Mouse (Mus musculus): Measurements from ENCODE around the gene Siah3. TPM values are rescaled to one million over a fixed set of nuclear protein-coding genes. Genes with fewer than 3 reads are reported as not detected.

Gene Siah3
- 0.08 and 0.17 TPM in 2 replicates for polyA plus RNA-seq (2015; fragmentation: Nextera tagmentation; extraction: Ambion mirVana)

GRCm38 (mm10) chr14:75455743-75456421, at the start of gene Siah3:
Gene Siah3 (plus strand): TSS chr14:75455982.
- Histone ChIP-seq H3K36me3 (no peaks in the 10 kb centered on the region), H3K4me2 (peak within 1 kb of the TSS; percentile 65), H3K9ac (no peak within 1 kb of the TSS), H3K4me1 (peaks cover 12% of the 10 kb centered on the region; the same call in 1 of the 2 replicates), H3K4me3 (replicated peaks) (peak within 1 kb of the TSS; percentile 33), H3K27ac (no peak within 1 kb of the TSS), H3K27me3 (replicated peaks) (0 out of 2 replicates have a peak, but pooled peaks cover 7% of the 10 kb centered on the region), H3K9me3 (no peaks in the 10 kb centered on the region)
- 13% methylated on average over 18 of the region's 18 CpGs for WGBS
- no peak for ATAC-seq (ENCODE audit: insufficient read depth, low FRiP score, low read depth)

- Histone ChIP-seq H3K9me3 (no peaks in the 10 kb centered on the region), H3K4me1 (no peaks in the 10 kb centered on the region), H3K9ac (no peak overlapping the region), H3K27ac (no peak overlapping the region), H3K27me3 (replicated peaks) (no peaks in the 10 kb centered on the region), H3K4me3 (replicated peaks) (no peak overlapping the region), H3K4me2 (no peak overlapping the region), H3K36me3 (no peaks in the 10 kb centered on the region)
- 48% methylated on average over 3 of the region's 3 CpGs for WGBS
- ATAC-seq (ENCODE audit: insufficient read depth, low FRiP score, low read depth) = no peak
Observed at GRCm38 (mm10) chr14:75409772-75410171, 46.0 kb upstream of the Siah3 start.

GRCm38 (mm10) chr14:75410392-75410791, 45.4 kb upstream of the Siah3 start:
- H3K27ac ChIP-seq = no peak overlapping the region
- no peaks in the 10 kb centered on the region for H3K27me3 ChIP-seq (replicated peaks)
- no peak overlapping the region for H3K4me2 ChIP-seq
- H3K36me3 ChIP-seq = no peaks in the 10 kb centered on the region
- no peak for ATAC-seq (ENCODE audit: insufficient read depth, low FRiP score, low read depth)
- 80% methylated on average over 4 of the region's 4 CpGs for WGBS
- no peaks in the 10 kb centered on the region for H3K4me1 ChIP-seq
- H3K4me3 ChIP-seq (replicated peaks) = no peak overlapping the region
- no peaks in the 10 kb centered on the region for H3K9me3 ChIP-seq
- H3K9ac ChIP-seq = no peak overlapping the region

GRCm38 (mm10) chr14:75418721-75419120, 37.1 kb upstream of the Siah3 start:
- H3K36me3 ChIP-seq = no peaks in the 10 kb centered on the region
- no peaks in the 10 kb centered on the region for H3K27me3 ChIP-seq (replicated peaks)
- WGBS = 77% methylated on average over 3 of the region's 3 CpGs
- no peak overlapping the region for H3K27ac ChIP-seq
- no peaks in the 10 kb centered on the region for H3K9me3 ChIP-seq
- H3K4me3 ChIP-seq (replicated peaks) = no peak overlapping the region
- no peak overlapping the region for H3K4me2 ChIP-seq
- H3K9ac ChIP-seq = no peak overlapping the region
- ATAC-seq (ENCODE audit: insufficient read depth, low FRiP score, low read depth) = no peak
- no peaks in the 10 kb centered on the region for H3K4me1 ChIP-seq

GRCm38 (mm10) chr14:75419876-75420275, 35.9 kb upstream of the Siah3 start:
- H3K4me3 ChIP-seq (replicated peaks) = no peak overlapping the region
- H3K36me3 ChIP-seq = no peaks in the 10 kb centered on the region
- 87% methylated on average over 7 of the region's 7 CpGs for WGBS
- H3K27ac ChIP-seq = no peak overlapping the region
- H3K9ac ChIP-seq = no peak overlapping the region
- H3K4me1 ChIP-seq = no peaks in the 10 kb centered on the region
- H3K9me3 ChIP-seq = no peaks in the 10 kb centered on the region
- no peak for ATAC-seq (ENCODE audit: insufficient read depth, low FRiP score, low read depth)
- H3K4me2 ChIP-seq = no peak overlapping the region
- no peaks in the 10 kb centered on the region for H3K27me3 ChIP-seq (replicated peaks)

- H3K4me2 ChIP-seq = no peak overlapping the region
- no peaks in the 10 kb centered on the region for H3K27me3 ChIP-seq (replicated peaks)
- H3K9ac ChIP-seq = no peak overlapping the region
- ATAC-seq (ENCODE audit: insufficient read depth, low FRiP score, low read depth) = no peak
- 57% methylated on average over 6 of the region's 6 CpGs for WGBS
- no peaks in the 10 kb centered on the region for H3K9me3 ChIP-seq
- no peaks in the 10 kb centered on the region for H3K4me1 ChIP-seq
- no peaks in the 10 kb centered on the region for H3K36me3 ChIP-seq
- H3K27ac ChIP-seq = no peak overlapping the region
- no peak overlapping the region for H3K4me3 ChIP-seq (replicated peaks)
Observed at GRCm38 (mm10) chr14:75420811-75421210, 35.0 kb upstream of the Siah3 start.

- Histone ChIP-seq H3K36me3 (no peaks in the 10 kb centered on the region), H3K4me3 (replicated peaks) (no peak overlapping the region), H3K4me1 (no peaks in the 10 kb centered on the region), H3K27ac (no peak overlapping the region), H3K4me2 (no peak overlapping the region), H3K27me3 (replicated peaks) (no peaks in the 10 kb centered on the region), H3K9ac (no peak overlapping the region), H3K9me3 (no peaks in the 10 kb centered on the region)
- WGBS = 86% methylated on average over 8 of the region's 8 CpGs
- ATAC-seq (ENCODE audit: insufficient read depth, low FRiP score, low read depth) = no peak
Observed at GRCm38 (mm10) chr14:75431173-75431786, 24.5 kb upstream of the Siah3 start.

- H3K27ac ChIP-seq = no peak overlapping the region
- no peak overlapping the region for H3K9ac ChIP-seq
- WGBS = 61% methylated on average over 10 of the region's 10 CpGs
- no peaks in the 10 kb centered on the region for H3K27me3 ChIP-seq (replicated peaks)
- no peaks in the 10 kb centered on the region for H3K4me1 ChIP-seq
- H3K9me3 ChIP-seq = no peaks in the 10 kb centered on the region
- H3K4me3 ChIP-seq (replicated peaks) = no peak overlapping the region
- ATAC-seq (ENCODE audit: insufficient read depth, low FRiP score, low read depth) = no peak
- no peak overlapping the region for H3K4me2 ChIP-seq
- no peaks in the 10 kb centered on the region for H3K36me3 ChIP-seq
Observed at GRCm38 (mm10) chr14:75432850-75433249, 22.9 kb upstream of the Siah3 start.

- Histone ChIP-seq H3K9me3 (no peaks in the 10 kb centered on the region), H3K4me2 (no peak overlapping the region), H3K4me3 (replicated peaks) (no peak overlapping the region), H3K9ac (no peak overlapping the region), H3K36me3 (no peaks in the 10 kb centered on the region), H3K27me3 (replicated peaks) (no peaks in the 10 kb centered on the region), H3K27ac (no peak overlapping the region), H3K4me1 (no peaks in the 10 kb centered on the region)
- WGBS = 67% methylated on average over 10 of the region's 10 CpGs
- ATAC-seq (ENCODE audit: insufficient read depth, low FRiP score, low read depth) = no peak
Observed at GRCm38 (mm10) chr14:75434576-75434975, 21.2 kb upstream of the Siah3 start.

GRCm38 (mm10) chr14:75444486-75445105, 11.2 kb upstream of the Siah3 start:
- no peak overlapping the region for H3K4me3 ChIP-seq (replicated peaks)
- no peak for ATAC-seq (ENCODE audit: insufficient read depth, low FRiP score, low read depth)
- no peak overlapping the region for H3K27ac ChIP-seq
- H3K9me3 ChIP-seq = no peaks in the 10 kb centered on the region
- WGBS = 71% methylated on average over 11 of the region's 11 CpGs
- H3K27me3 ChIP-seq (replicated peaks) = no peaks in the 10 kb centered on the region
- H3K4me2 ChIP-seq = no peak overlapping the region
- H3K4me1 ChIP-seq = 0 out of 2 replicates have a peak, but pooled peaks cover 4% of the 10 kb centered on the region
- no peak overlapping the region for H3K9ac ChIP-seq
- H3K36me3 ChIP-seq = no peaks in the 10 kb centered on the region

- H3K27ac ChIP-seq = no peak overlapping the region
Observed at GRCm38 (mm10) chr14:75445281-75445947, 10.4 kb upstream of the Siah3 start.

GRCm38 (mm10) chr14:75445948-75446281, 9.9 kb upstream of the Siah3 start:
- Histone ChIP-seq H3K4me1 (0 out of 2 replicates have a peak, but pooled peaks cover 4% of the 10 kb centered on the region), H3K4me2 (peak overlapping the region; percentile 57), H3K36me3 (no peaks in the 10 kb centered on the region), H3K9me3 (no peaks in the 10 kb centered on the region), H3K9ac (no peak overlapping the region), H3K27ac (no peak overlapping the region), H3K27me3 (replicated peaks) (no peaks in the 10 kb centered on the region), H3K4me3 (replicated peaks) (peak overlapping the region; percentile 30)
- WGBS = 34% methylated on average over 6 of the region's 6 CpGs
- ATAC-seq (ENCODE audit: insufficient read depth, low FRiP score, low read depth) = no peak

More at GRCm38 (mm10) chr14:75445281-75445947, 10.4 kb upstream of the Siah3 start:
- Histone ChIP-seq H3K27me3 (replicated peaks) (no peaks in the 10 kb centered on the region), H3K4me2 (peak overlapping the region; percentile 57), H3K4me1 (0 out of 2 replicates have a peak, but pooled peaks cover 4% of the 10 kb centered on the region), H3K36me3 (no peaks in the 10 kb centered on the region), H3K9ac (no peak overlapping the region), H3K4me3 (replicated peaks) (peak overlapping the region; percentile 30), H3K9me3 (no peaks in the 10 kb centered on the region)
- WGBS = 10% methylated on average over 15 of the region's 15 CpGs
- ATAC-seq (ENCODE audit: insufficient read depth, low FRiP score, low read depth) = peak; percentile 79; the same call in 1 of the 2 replicates

Data from stomach, embryonic 15.5 days (tissue).